Mouse (Mus musculus): ENCODE results near the gene Dnajc5. TPM values are rescaled to one million over a fixed set of nuclear protein-coding genes. Genes with fewer than 3 reads are reported as not detected.

Dnajc5 gene
- polyA plus RNA-seq, 1 experiment from 2014 or later: 101 TPM

GRCm38 (mm10) chr2:181577981-181578581 lies 57.8 kb downstream of the Dnajc5 start:
- no peak overlapping the region for H3K4me2 ChIP-seq (replicated peaks)
- ATAC-seq (ENCODE audit: low FRiP score, low read depth): no peak
- 85% methylated on average over 7 of the region's 7 CpGs for WGBS

DNA sequence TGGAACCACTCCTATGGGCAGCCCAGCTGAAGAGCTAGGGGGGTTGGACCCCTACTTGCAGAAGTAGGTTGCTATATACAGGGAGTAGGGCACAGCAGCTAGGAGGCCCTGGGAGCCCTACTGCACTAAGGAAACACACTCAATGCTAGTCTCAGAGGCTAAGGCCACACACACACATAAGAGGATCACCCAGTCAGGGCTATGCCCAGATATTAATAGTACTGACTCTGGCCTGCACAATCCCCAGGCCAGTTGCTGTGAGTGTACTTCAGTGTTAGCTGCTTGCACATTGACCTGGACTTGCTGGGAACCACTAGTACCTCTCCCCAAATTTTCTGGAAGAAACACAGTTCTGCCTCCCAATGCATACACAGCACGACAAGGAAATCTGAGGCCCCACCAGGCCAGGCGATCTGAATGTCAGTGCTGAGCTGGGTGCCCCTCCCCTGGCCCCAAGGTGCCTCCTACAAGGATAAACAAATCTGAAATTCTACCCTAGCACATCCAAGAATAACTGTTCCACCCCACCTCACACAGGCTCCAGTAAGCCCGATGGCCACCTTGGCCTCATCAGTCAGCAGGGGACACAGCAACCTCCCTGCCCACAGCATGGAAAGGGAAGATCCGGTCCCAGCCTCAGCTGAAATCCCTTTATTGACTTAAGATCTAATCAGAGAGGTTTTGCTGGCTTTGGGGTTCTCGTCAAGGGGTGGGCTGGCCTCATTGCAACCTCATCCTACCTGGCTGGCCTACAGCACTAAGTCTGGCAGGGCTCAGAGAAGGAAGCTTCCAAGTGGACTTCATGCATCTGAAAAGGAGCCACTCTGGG lies 58.7 kb downstream of the Dnajc5 start:
- Histone ChIP-seq H3K9me3 (no peaks in the 10 kb centered on the region), H3K27ac (no peak overlapping the region), H3K27me3 (no peaks in the 10 kb centered on the region), H3K36me3 (peaks cover 18% of the 10 kb centered on the region), H3K9ac (0 out of 2 replicates have a peak overlapping the region, but pooled peaks have one; percentile 35), H3K4me1 (peaks cover 17% of the 10 kb centered on the region), H3K4me3 (no peak overlapping the region), H3K4me2 (replicated peaks) (no peak overlapping the region)
- ATAC-seq (ENCODE audit: low FRiP score, low read depth): no peak
- 71% methylated on average over 5 of the region's 5 CpGs for WGBS

More at GRCm38 (mm10) chr2:181577981-181578581, 57.8 kb downstream of the Dnajc5 start:
- Histone ChIP-seq H3K9ac (0 out of 2 replicates have a peak overlapping the region, but pooled peaks have one; percentile 2), H3K27ac (no peak overlapping the region), H3K27me3 (no peaks in the 10 kb centered on the region), H3K9me3 (no peaks in the 10 kb centered on the region), H3K4me3 (no peak overlapping the region), H3K36me3 (peaks cover 20% of the 10 kb centered on the region), H3K4me1 (peaks cover 17% of the 10 kb centered on the region)

DNA sequence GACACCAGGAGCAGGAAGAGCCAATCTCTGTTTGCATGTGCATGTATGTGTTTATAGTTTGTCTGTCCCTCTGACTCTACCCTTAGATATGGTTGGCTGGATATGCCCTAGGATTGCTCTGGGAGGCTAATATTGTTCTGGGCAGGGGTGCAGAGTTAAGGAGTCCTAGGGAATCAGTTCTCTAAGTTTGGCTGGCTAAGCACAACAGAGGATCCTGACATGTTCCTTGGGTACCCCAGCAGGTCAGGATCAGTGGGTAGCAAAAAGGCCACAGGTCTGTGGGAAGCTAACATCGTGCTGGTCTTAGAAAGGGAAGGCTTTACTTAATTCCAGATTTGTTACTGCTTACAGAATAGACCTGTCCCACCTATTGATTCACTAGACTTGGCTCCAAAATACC lies 59.4 kb downstream of the Dnajc5 start:
- Histone ChIP-seq H3K4me1 (peaks cover 17% of the 10 kb centered on the region), H3K27me3 (no peaks in the 10 kb centered on the region), H3K4me3 (no peak overlapping the region), H3K4me2 (replicated peaks) (no peak overlapping the region), H3K9ac (no peak overlapping the region), H3K27ac (no peak overlapping the region), H3K9me3 (no peaks in the 10 kb centered on the region), H3K36me3 (peaks cover 18% of the 10 kb centered on the region)
- WGBS: 100% methylated on average over 1 of the region's 1 CpGs
- no peak for ATAC-seq (ENCODE audit: low FRiP score, low read depth)

DNA sequence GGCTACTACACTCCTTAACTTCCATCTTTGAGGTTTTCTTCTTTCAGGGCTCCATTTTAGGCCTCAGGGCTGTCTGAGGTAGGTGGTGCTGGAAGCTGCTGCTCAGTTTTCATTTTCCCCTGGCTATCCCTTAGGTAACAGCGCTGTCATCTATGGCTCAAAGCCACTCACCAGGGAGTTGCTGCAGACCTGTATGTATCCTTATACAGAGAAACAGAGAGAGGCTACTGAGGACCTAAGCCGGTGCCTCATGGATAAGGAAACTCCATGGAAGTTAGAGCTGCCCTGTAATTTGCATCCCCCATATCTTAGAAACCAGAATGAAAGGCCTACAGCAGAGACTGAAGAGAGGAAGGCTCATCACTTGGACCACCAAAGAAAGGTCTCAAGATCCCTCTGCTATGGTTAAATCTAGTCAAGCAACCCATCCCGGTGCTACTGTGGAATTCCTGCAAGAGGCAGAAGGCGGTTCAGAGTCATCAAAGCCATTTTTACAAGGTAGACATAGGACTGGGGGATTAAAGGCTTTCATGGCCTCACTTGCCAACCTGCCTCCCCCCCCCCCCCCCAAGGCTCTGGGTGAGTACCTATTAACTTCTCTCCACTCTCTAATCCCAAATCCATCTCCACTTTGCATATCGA lies 60.0 kb downstream of the Dnajc5 start:
- no peak overlapping the region for H3K27ac ChIP-seq
- peak overlapping the region; percentile 93 for H3K4me2 ChIP-seq (replicated peaks)
- H3K9me3 ChIP-seq: no peaks in the 10 kb centered on the region
- H3K36me3 ChIP-seq: peaks cover 22% of the 10 kb centered on the region
- no peaks in the 10 kb centered on the region for H3K27me3 ChIP-seq
- H3K4me1 ChIP-seq: peaks cover 17% of the 10 kb centered on the region
- ATAC-seq (ENCODE audit: low FRiP score, low read depth): no peak
- WGBS: 74% methylated on average over 5 of the region's 5 CpGs
- peak overlapping the region; percentile 76 for H3K4me3 ChIP-seq
- peak overlapping the region; percentile 85; the same call in 1 of the 2 replicates for H3K9ac ChIP-seq

- H3K4me2 ChIP-seq (replicated peaks): peak overlapping the region; percentile 93
- peak overlapping the region; percentile 76 for H3K4me3 ChIP-seq
- peak overlapping the region; percentile 85 for H3K9ac ChIP-seq
- no peaks in the 10 kb centered on the region for H3K27me3 ChIP-seq
- peak overlapping the region; percentile 91 for H3K27ac ChIP-seq
- peak; percentile 75 for ATAC-seq (ENCODE audit: low FRiP score, low read depth)
- 1% methylated on average over 11 of the region's 11 CpGs for WGBS
- peaks cover 17% of the 10 kb centered on the region for H3K4me1 ChIP-seq
- no peaks in the 10 kb centered on the region for H3K9me3 ChIP-seq
- peaks cover 30% of the 10 kb centered on the region for H3K36me3 ChIP-seq
Measured at GRCm38 (mm10) chr2:181581016-181581401, 60.7 kb downstream of the Dnajc5 start.

DNA sequence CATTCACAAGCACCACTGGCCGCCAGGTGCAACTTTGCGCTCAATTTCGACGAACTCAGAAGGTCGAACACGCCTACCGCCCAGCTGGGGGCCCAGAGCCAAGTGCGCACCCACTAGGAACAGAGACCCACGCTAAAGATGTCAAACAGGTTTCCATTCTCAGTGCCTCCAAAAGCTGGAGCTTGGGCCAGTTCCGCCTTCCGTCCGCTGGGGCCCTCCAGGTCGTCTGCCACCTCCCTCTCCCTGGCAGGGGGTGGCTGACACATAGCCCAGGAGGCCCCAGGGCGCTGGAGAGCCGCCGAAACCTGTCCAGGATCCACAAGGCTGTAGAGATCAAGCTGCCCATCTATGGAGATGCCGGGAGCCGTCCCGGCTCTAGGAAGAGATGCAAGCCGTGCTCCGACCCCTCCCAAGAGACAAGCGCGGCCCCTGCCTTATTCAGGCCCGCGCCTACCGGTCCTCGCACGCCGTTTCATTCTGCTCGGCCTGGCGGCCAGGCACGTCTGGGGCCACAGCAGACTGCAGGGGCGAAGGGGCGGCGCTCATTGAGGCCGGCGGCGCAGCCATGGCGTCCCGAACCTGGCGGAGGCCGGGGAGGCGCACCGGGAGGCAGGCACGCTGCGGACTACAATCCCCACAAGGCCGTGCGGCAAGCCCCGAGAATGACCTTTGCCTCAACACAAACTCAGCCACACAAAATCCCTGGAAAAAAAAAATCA lies 61.3 kb downstream of the Dnajc5 start:
- Histone ChIP-seq H3K27ac (peak overlapping the region; percentile 91), H3K4me3 (peak overlapping the region; percentile 76), H3K9ac (peak overlapping the region; percentile 85), H3K27me3 (no peaks in the 10 kb centered on the region), H3K36me3 (peaks cover 35% of the 10 kb centered on the region), H3K4me2 (replicated peaks) (peak overlapping the region; percentile 93), H3K4me1 (peaks cover 17% of the 10 kb centered on the region), H3K9me3 (no peaks in the 10 kb centered on the region)
- peak; percentile 80 for ATAC-seq (ENCODE audit: low FRiP score, low read depth)
- under 1% methylated on average over 49 of the region's 49 CpGs for WGBS

GRCm38 (mm10) chr2:181582358-181582757 lies 62.1 kb downstream of the Dnajc5 start:
- Histone ChIP-seq H3K9me3 (no peaks in the 10 kb centered on the region), H3K27me3 (no peaks in the 10 kb centered on the region), H3K4me3 (peak overlapping the region; percentile 76), H3K4me1 (peaks cover 17% of the 10 kb centered on the region), H3K27ac (no peak overlapping the region), H3K36me3 (peaks cover 43% of the 10 kb centered on the region), H3K4me2 (replicated peaks) (peak overlapping the region; percentile 93), H3K9ac (no peak overlapping the region; the same call in 1 of the 2 replicates)
- no peak for ATAC-seq (ENCODE audit: low FRiP score, low read depth)
- WGBS: 83% methylated on average over 2 of the region's 2 CpGs

- Histone ChIP-seq H3K27ac (no peak overlapping the region), H3K9me3 (no peaks in the 10 kb centered on the region), H3K4me3 (no peak overlapping the region), H3K4me1 (peaks cover 17% of the 10 kb centered on the region), H3K36me3 (peaks cover 49% of the 10 kb centered on the region), H3K9ac (no peak overlapping the region), H3K27me3 (no peaks in the 10 kb centered on the region), H3K4me2 (replicated peaks) (no peak overlapping the region)
- ATAC-seq (ENCODE audit: low FRiP score, low read depth): no peak
- WGBS: 80% methylated on average over 1 of the region's 1 CpGs
Measured at GRCm38 (mm10) chr2:181582939-181583338, 62.7 kb downstream of the Dnajc5 start.

DNA sequence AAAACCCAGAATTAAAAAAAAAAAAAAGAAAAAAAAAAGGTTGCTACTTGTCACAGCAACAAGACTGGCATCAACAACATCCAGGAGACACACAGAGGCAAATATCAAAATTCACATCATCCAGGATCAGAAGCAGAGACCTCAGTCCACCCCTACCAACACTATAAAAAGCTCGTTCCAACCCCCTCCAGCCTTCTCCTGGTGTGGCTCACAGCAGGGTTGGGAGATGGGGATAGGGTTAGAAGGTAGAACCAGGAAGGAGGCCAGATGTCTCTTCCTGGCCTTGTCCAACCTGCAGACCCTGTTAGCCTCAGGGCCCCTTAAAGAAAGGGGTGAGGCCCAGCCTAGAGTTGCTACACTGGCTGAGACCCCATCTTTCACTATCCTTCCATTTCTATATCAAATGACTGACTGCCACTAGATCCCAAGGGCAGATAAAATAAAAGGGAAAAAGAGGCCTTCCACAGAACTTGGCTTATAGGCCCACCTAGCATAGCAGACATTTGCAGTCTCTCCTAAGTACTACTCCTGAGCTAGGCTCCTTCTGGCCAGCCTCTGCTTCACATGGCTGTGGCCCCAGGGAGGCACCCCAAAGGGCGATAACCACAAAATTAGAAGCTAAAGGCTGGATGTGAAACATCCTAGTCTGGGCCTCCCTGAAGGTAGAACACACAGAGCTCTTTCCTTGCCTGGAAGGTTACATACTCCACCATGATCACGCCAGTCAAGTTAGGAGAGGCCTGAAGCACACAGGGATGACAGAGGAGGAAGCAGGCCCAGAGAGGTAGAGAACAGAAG lies 63.4 kb downstream of the Dnajc5 start:
- 81% methylated on average over 3 of the region's 3 CpGs for WGBS
- no peaks in the 10 kb centered on the region for H3K27me3 ChIP-seq
- H3K9ac ChIP-seq: no peak overlapping the region
- peaks cover 56% of the 10 kb centered on the region for H3K36me3 ChIP-seq
- H3K4me1 ChIP-seq: peaks cover 17% of the 10 kb centered on the region
- no peak for ATAC-seq (ENCODE audit: low FRiP score, low read depth)
- no peak overlapping the region for H3K4me2 ChIP-seq (replicated peaks)
- no peak overlapping the region for H3K4me3 ChIP-seq
- no peaks in the 10 kb centered on the region for H3K9me3 ChIP-seq
- H3K27ac ChIP-seq: no peak overlapping the region

DNA sequence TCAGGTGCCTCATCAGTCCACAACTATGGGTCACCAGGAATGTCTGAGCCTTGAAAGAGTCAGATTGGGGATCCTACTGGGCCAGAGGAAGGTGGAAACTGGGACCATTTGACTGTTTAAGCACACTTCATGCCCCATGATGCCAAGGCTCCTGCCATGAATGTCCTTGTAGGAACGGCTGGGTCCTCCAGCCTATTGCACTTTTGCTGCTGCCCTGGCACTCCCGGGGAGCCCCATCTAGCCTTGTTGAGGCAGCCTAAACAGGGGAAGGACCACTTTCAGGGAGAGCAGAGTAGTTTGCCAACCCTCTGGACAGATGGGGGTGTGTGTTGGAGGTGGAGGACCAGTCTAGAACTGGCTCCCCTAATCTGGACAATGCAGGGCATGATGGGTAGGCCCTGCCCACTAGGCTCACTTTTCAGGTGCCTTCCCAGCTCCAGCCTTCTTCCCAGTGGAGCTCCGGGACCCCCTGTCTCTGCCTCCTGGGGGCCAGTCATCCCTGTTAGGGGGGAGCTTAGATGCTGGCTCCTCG lies 64.2 kb downstream of the Dnajc5 start, which contains the start of gene Uckl1:
Gene Uckl1, minus strand, starts transcription at position 482 of the 532 bp plus-strand sequence.
- Histone ChIP-seq H3K27me3 (no peaks in the 10 kb centered on the region), H3K4me2 (replicated peaks) (no peak within 1 kb of the TSS), H3K27ac (no peak within 1 kb of the TSS), H3K9me3 (no peaks in the 10 kb centered on the region), H3K9ac (no peak within 1 kb of the TSS), H3K36me3 (peaks cover 64% of the 10 kb centered on the region), H3K4me3 (no peak within 1 kb of the TSS), H3K4me1 (peaks cover 17% of the 10 kb centered on the region)
- ATAC-seq (ENCODE audit: low FRiP score, low read depth): no peak
- WGBS: 79% methylated on average over 4 of the region's 4 CpGs

DNA sequence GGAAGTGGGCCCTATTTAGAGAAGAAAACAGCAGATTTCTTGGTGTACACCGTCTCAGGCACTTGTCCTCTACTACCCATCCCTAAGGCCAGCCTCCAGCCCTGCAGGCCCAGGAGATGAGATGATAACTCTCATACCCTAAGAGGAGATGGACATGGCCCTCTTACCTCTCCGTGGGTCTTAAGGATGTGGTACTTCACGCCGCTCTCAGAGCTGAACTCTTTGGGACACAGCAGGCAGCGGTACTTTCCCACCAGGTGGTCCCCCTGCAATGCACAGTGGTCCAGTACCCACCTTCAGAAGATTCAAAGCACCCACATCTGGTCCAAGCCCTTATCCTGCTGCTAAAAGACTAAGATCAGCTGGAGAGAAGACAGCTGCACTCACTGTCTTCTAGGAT lies 65.2 kb downstream of the Dnajc5 start:
- Histone ChIP-seq H3K4me1 (peaks cover 11% of the 10 kb centered on the region), H3K36me3 (peaks cover 75% of the 10 kb centered on the region), H3K9me3 (no peaks in the 10 kb centered on the region), H3K4me3 (no peak overlapping the region), H3K4me2 (replicated peaks) (no peak overlapping the region), H3K9ac (no peak overlapping the region), H3K27ac (no peak overlapping the region), H3K27me3 (no peaks in the 10 kb centered on the region)
- 94% methylated on average over 5 of the region's 5 CpGs for WGBS
- ATAC-seq (ENCODE audit: low FRiP score, low read depth): no peak
